Mouse (Mus musculus) skeletal muscle tissue, postnatal 0 days (tissue): ENCODE measurements around the gene Cnfn. TPM values are rescaled to one million over a fixed set of nuclear protein-coding genes. Genes with fewer than 3 reads are reported as not detected.

Experiments
- polyA plus RNA-seq: library from polyadenylated mRNA; unstranded; fragments of >200 nt; fragmentation: Nextera tagmentation; extraction: Ambion mirVana; gene quantifications from 2 replicates; pipeline ENCODE4 v1.2.1, GENCODE M21; 2015

Cnfn gene
- polyA plus RNA-seq: 21.2 TPM in 1 of 2 replicates, not detected in the other

DNA sequence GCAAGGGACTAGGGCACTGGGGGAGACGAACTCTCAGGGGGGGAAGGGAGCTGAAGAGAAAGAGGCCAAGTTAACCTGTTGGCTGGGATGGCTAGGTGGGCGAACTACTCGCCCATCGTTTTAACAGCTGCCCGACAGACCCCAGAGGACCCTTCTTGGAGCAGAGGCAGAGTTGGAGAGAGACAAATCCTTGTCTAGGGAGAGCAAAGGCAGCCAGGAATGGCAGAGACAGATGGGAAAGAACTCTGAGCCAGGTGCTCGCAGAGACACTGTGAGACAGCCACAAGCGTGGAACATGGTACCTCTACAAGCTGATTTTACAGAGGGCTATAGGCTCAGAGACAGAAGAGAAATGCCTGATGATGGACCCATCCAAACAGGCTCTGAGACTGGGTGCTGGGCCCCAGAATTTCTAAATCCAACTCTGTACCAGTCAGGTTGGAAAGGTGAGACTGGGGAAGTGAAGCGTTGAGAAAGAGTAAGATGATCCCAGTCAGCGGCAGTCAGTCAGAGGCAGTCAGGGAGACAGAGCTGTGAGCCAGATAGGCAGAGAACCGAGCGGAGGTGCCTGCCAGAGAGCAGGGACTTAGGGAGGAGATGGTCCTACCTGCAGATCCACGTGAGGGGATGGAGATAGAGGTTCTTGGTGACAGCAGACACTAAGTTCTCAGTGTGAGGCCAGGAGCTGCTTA lies at the start of gene Cnfn:
Cnfn (minus strand) TSS at position 667 of the 692 bp plus-strand sequence.

GRCm38 (mm10) chr7:25412833-25413441 lies 43.4 kb upstream of the Cnfn start, which contains the start of gene Cxcl17:
TSS of gene Cxcl17 (minus strand) at chr7:25412886.

GRCm38 (mm10) chr7:25398610-25399009 lies 29.1 kb upstream of the Cnfn start, which contains the start of gene Lipe:
TSS of gene Lipe (minus strand) at chr7:25398710.

Other genes starting within 250 kb of the Cnfn start
- 0.42 and 0.46 TPM in 2 replicates for gene Pou2f2, start 190.0 kb downstream of the Cnfn start, polyA plus RNA-seq
- 6.5 and 7.9 TPM in 2 replicates for gene Dedd2, start 149.1 kb downstream of the Cnfn start, polyA plus RNA-seq
- 1.4 and 1.8 TPM in 2 replicates for gene Zfp526, start 148.3 kb downstream of the Cnfn start, polyA plus RNA-seq
- 6.6 and 8.2 TPM in 2 replicates for gene Gsk3a, start 131.9 kb downstream of the Cnfn start, polyA plus RNA-seq
- 5.6 and 8.0 TPM in 2 replicates for gene Erf, start 119.0 kb downstream of the Cnfn start, polyA plus RNA-seq
- 14.1 and 16.4 TPM in 2 replicates for gene Cic, start 102.0 kb downstream of the Cnfn start, polyA plus RNA-seq
- gene Pafah1b3, start 71.7 kb downstream of the Cnfn start, polyA plus RNA-seq: 36.2 and 42.4 TPM in 2 replicates
- 0.10 TPM in 1 of 2 replicates, not detected in the other for gene Prr19, start 68.3 kb downstream of the Cnfn start, polyA plus RNA-seq
- not detected in 2 replicates for gene Tmem145, start 63.6 kb downstream of the Cnfn start, polyA plus RNA-seq
- gene Megf8, start 52.6 kb downstream of the Cnfn start, polyA plus RNA-seq: 5.9 and 6.2 TPM in 2 replicates
- gene Lipe, start 29.0 kb upstream of the Cnfn start, polyA plus RNA-seq: 20.7 and 82.3 TPM in 2 replicates
- gene Cxcl17, start 43.2 kb upstream of the Cnfn start, polyA plus RNA-seq: not detected in 2 replicates
- gene Ceacam1, start 107.9 kb upstream of the Cnfn start, polyA plus RNA-seq: 4.0 and 4.1 TPM in 2 replicates
- not detected in 2 replicates for gene Ceacam2, start 170.1 kb upstream of the Cnfn start, polyA plus RNA-seq
- gene Erich4, start 246.2 kb upstream of the Cnfn start, polyA plus RNA-seq: not detected in 2 replicates
- gene Dmac2, start 249.7 kb upstream of the Cnfn start, polyA plus RNA-seq: 28.5 and 29.4 TPM in 2 replicates